Mouse (Mus musculus) heart, postnatal 14 days (tissue): ENCODE results near the gene Mis12. TPM values are rescaled to one million over a fixed set of nuclear protein-coding genes. Genes with fewer than 3 reads are reported as not detected.

Source experiments
- DNase-seq, 2 experiments: peaks; one replicate each; pipeline ENCODE4 v3.0.0; 2021 to 2022
- intact Hi-C: fragments of 180-260 bp; cut with DNase I; formaldehyde crosslinking; loops from one replicate; pipeline ENCODE4 v1.15.1; 2025
- total RNA-seq, 2 experiments: library from RNA; stranded (reverse); gene quantifications; 2 replicates each; pipeline ENCODE4 v1.2.3; 2021

Gene Mis12
- total RNA-seq, 2 experiments from 2014 or later: 7.1 to 10.6 TPM

DNA sequence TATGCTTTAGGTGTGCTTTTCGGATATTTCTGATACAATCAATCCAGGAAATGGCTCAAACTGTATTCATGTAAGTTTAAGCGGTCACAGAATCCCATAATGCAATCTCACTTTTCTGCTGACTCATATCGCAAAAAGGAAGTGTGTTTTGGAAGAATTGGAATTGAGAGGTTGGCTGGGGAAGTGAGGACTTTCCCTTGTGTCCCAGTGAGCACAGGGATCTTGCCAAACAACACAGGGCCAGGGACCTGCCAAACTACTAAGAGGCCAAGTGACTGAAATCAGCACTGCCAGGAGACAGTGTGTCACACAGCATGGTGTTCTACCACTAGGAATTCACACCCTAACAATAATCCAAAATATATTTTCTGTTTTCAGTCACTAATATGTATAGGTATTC, 11.1 kb upstream of the Mis12 start:
- DNase-seq: peak; percentile 23 to 25
- intact Hi-C loops: no loop called here

DNA sequence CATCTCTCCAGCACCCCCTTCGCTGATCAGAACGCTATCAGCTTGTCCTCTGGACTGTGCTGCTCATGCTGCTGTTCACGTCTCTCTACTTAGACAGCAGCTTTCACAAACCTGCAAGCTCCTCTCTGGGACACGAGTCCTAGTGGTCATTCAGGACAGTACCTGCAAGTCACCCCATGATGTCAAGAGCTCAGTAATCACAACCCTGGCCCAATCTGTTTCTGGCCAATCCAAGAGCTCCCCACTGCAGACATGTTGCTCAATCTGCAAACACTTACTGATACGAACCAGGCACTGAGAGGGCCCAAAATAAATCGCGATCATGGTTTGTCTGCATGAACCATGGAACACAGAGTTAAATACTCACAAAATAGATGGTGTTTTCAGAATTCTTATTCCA, 6.7 kb upstream of the Mis12 start:
- intact Hi-C loops: no loop called here
- no peak for DNase-seq

DNA sequence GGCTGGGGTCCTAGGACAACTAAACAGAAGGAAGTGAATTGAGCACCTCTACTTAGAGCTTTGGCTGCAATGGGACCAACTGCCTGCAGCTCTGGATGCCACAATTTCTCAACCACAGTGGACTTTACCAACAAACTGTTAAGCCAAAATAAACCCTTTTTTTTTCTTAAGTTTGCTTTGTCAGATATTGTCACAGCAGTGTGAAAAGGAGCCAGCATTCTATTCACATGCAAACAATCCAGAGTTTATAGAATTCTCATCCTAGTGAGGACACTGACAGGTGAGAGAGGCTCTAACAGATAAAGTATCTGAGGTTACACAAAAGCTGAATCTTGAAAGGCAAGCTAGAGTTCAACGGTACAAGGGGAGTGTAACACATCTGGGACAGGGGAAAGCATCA, 2.4 kb upstream of the Mis12 start:
- intact Hi-C loops: no loop called here
- DNase-seq: no peak

DNA sequence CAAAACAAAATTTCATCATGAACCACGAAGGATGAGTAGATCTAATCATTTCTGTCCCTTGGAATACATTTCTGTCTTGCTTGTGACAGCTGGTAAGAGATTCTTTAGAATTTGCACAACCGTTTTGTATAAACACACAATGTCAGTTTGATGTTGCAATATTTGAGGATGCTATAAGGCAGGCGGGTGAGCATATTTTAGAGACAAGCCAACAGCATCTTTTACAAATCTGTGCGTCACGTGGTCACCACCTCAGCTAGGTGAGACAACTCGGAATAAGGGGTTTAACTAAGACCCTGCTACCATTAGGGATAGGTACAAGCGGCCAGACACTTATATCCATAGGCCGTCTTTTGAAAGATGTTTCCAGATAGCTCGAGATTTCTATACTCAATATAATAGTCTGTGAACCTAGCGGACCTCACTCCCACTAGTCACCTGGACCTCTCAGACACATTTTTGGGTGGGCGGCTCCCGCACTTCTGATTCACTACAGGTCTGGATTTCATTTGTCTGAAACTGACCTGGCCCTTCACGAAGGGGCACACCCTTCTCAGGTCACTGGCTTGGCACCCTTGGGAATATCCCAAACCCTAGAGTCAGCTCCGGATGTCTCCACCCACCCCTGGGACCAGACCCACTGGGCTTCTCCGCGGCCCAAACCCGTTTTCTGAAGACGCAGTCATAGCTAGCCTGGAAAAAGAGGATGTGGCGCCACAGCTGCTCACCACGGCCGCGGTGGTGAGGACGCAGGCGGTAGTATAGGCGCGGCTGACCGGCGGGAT, 803 bp upstream of the Mis12 start:
- DNase-seq: no peak
- intact Hi-C loops: no loop called here

DNA sequence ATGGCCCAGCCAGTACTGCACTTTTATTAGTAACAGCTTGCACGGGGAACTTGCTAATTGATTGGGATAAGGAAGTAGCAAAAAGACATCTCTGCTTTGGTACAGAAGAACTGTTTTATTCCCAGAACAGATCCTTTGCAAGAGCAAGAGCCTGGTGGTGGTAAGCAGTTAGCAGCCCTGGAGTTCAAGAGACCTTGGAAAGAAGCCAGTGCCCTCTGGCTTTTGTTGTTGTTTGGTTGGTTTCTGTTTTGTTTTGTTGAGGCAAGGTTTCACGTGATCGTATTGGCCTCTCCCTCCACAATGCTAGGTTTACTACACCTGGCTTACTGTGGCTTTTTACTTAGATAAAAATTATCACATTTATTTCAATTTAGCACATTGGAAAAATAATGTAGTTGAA, 8.9 kb downstream of the Mis12 start:
- DNase-seq: no peak
- intact Hi-C loops: no loop called here

DNA sequence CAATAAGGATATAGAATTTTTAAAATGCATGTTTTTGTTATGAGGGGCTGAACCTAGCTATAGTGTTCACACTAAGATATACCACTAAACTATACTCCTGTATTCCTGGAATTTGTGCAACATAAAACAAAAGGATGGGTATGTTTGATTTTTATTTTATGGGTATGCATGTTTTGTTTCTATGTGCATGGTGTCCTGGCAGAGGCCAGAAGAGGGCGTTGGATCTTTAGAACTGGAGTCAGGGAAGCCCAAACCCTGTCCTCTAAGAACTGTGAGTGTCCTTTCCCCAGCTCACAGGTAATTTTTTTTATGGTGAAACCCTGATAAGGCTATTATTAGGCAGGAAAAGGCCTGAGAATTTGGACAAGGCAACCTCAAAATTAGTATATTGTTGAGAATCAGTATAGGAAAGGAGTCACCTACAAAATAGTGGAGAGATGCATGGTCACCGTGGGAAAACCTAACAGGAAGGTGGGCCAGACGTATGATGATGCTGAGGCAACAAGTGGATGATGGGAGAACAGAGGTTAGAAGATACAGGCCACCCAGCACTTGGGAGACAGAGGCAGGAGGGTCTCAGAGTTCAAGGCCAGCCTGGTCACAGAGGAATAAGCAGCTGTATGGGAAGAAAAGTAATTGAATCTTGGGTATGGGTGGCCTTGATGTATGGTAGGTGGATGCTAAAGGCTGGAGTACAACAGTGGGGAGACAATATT, 10.2 kb downstream of the Mis12 start:
- intact Hi-C loops: no loop called here
- no peak for DNase-seq

DNA sequence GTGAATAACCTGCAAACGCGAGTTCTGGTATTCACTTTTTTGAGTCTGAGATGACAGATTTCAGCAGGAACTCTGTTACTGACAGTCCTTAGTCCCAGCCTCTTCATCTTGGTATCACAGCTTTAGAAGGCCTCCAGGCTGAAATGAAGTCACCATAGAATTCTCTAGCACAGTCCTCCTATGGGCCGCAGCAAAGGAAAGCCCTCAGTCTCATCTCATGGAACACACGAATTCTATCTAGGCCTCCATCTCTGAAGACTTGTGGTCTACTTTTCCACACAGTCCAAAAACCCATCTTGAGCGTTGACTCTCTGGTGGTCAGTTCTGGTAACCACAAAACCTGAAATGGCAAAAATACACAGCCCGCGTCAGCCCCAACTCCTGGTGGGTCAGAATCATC, 12.7 kb downstream of the Mis12 start:
- intact Hi-C loops: no loop called here
- DNase-seq: no peak

DNA sequence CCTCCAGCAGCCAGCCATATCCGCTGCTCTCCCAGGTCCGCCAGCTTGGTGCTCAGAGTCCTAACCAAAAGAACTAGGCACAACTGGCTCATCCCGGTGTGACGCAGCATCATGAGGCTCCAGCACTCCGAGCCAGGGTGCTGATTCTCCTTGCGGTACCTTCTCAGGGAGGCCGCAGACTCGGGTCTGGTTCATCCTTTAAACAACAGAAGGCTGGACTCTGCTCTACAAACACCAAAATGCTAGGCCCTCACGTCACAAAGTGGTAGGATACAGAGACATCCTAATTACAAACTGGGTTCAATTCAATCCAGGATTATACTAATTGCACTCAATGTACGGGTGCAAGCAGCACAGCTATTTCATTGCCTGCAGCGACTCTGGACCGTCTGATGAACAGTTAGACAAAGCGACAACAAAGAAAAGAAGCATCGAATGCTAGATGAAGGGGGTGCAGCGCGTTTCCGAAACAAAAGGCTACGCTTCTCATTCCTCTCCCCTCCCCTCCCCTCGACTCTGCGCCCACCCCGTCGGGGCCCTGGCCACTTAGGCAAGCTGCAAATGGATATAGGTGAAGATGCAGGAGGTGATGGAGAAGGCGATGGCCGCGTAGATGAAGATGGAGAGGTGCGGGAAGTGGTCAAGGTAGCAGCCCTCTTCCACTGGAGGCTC, 13.2 kb downstream of the Mis12 start:
- intact Hi-C loops: no loop called here
- no peak for DNase-seq

DNA sequence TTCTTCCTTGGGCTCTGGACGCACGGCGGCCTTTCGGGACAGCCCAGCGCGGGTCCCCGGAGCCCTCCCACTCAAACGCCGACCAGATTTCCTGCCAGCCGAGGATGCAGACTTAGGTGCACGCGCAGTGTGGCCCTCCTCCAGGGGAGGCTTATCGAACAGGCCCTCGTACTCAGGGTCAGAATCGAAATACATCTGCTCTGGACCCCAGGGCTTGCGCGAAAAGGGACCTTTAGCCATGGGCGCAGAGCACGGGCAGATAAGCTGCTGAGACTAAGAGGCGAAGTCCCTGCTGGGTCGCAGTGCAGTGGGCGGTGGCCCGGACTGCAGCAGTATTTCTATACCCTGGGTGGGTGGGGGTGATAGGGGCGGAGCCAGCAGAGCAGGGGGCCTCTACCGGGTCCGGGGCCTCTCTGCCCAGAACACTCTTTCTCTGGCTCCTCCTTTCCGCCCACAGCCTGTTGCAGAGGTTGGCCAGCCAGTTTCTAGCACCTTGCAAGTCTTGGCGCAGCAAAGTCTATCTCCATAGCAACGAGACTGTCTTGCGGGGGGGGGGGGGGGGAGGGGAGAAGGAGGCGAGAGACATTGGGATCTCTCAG, 13.9 kb downstream of the Mis12 start, which contains the start of gene 6330403K07Rik:
TSS of gene 6330403K07Rik (minus strand) at position 351 of the 599 bp plus-strand sequence.
- intact Hi-C loops: no loop called here
- peak in 1 of 2 experiments; percentile 4 for DNase-seq

DNA sequence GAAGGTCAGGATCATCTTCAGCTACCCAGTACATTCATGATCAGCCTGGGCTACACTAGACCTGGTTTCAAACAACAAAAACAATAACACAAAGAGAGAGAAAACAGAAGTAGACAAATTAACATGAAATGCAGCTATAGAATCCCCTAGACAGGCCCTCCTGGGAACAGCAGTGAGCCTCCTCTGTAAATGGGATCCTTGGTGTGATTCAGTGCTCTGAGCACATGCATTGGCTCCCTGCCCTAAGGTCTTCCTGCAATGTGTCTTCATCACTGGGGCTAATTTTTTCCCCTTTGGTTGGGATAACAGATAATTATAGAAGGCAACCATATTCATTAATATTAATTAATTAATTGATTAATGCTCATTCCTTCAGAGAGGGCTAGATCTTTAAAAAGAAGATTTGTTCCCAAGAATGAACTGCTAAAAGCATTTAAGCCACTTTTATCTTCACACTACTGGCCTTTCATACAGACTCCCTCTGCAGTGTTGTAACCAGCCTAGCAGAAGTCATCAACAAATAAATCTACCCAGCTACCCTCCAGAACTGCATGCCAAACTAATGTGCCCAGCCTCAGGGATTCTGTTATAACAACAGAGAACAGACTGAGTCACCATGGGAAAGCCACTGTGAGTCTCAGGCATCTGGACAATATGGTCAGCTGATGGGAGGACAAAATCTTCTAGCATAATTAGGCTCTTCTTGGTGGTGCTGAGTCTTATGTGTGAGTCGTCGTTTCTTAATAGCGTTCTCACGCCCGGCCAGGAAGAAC, 20.3 kb downstream of the Mis12 start:
- intact Hi-C loops: no loop called here
- DNase-seq: no peak

DNA sequence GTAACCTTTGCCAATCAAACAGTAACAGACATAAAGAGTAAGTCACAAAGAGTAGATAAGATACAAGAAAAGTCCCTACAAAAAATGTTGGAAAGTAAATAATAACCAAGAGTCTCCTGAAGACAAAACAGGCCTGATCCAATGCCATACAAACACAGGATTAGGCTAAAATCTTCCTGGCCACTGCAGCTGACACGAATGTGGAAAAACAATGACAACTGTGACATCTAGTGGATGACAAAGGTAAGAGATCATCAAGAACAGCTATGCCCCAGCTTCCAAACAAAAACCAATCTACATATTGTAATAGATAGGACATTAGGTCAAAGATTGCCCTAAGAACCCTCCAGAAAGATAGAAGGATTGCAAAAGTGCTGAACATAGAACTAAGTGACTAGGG, 33.1 kb downstream of the Mis12 start:
- intact Hi-C loops: loop anchor here (5.0 kb wide), 1 partner anchor 65 kb away; no protein-coding TSS in a partner anchor
- no peak for DNase-seq

DNA sequence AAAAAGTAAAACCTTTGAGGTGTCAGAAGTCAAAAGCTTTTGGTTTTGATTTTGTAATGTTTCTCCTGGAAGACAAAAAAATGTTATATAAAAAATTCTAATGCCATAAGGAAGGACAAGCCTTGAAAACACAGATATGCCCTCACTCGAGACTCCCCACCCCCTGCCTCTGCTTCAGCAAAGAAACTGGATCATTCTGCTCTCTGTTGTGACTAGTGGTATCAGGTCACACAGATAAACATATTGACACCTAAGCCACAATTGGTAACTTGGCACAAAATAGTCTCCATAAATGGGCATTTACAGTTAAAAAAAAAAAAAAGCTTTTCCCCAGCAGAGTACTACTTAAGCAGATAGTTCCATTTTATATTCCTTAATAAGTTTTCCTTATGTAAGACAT, 56.9 kb downstream of the Mis12 start:
- no peak for DNase-seq
- intact Hi-C loops: no loop called here

Other genes starting within 250 kb of the Mis12 start
- under 1 TPM; 0.29 to 0.55 TPM for gene Scimp, start 207.0 kb upstream of the Mis12 start, total RNA-seq
- 10 to 100 TPM; 32.8 to 34.8 TPM for gene Rabep1, start 174.8 kb upstream of the Mis12 start, total RNA-seq
- 10 to 100 TPM; 46.8 to 49.6 TPM for gene Nup88, start 49.6 kb upstream of the Mis12 start, total RNA-seq
- 10 to 100 TPM; 17.4 to 18.1 TPM for gene Rpain, start 49.4 kb upstream of the Mis12 start, total RNA-seq
- 100 to 1,000 TPM; 202 to 214 TPM for gene C1qbp, start 36.6 kb upstream of the Mis12 start, total RNA-seq
- 10 to 100 TPM; 10.7 to 11.6 TPM for gene Dhx33, start 15.2 kb upstream of the Mis12 start, total RNA-seq
- 10 to 100 TPM; 24.8 to 26.5 TPM for gene Derl2, start 230 bp downstream of the Mis12 start, total RNA-seq
- gene 6330403K07Rik, start 13.9 kb downstream of the Mis12 start, total RNA-seq: under 1 TPM; 0.76 to 0.86 TPM
- 1 to 10 TPM; 1.1 to 1.4 TPM for gene Nlrp1a, start 125.1 kb downstream of the Mis12 start, total RNA-seq
- gene Nlrp1b, start 211.1 kb downstream of the Mis12 start, total RNA-seq: under 1 TPM; 0.12 to 0.17 TPM